Mouse (Mus musculus) natural killer cell, adult 2 months (primary cell): ENCODE data around the gene Pgm2l1.
"Not testable (repeated sequence)": the region's sequence is repeated elsewhere in the genome, so short reads cannot be mapped to it uniquely, and the experiment has no call there.

Source experiments
- DNase-seq, 2 experiments: peaks; one replicate each; pipeline ENCODE4 v3.0.0; 2022; ENCODE audit warnings: low spot score in 2 of 2

Pgm2l1 gene

DNA sequence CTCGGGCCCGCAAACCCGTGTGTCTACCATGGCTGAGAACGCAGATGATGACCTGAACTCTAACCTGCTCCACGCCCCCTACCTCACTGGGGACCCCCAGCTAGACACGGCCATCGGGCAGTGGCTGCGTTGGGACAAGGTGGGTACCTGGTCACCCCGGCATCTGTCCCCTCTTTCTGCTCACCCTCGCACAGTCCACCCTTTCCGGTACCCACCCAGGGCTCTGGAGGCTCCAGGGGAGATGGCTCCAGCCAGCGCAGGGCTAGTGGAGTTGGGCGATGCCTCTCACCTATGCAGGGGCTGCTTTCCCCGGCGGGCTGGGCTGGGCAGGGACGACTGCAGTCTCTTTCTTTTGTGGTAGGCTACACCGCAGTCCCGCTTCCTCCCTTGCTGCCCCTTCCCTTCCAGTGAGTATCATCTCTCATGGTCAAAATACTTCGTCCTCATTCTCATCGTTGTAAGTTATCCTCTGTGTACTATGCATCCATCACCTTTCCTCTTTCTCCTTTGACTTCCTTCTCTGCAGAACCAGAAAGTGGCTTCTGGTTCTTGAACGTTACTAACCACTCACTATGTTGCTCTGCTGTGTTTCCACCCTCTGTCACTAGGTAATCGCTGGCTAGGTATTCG is 817 bp downstream of the Pgm2l1 start:
- DNase-seq = peak in 1 of 2 experiments; percentile 39

DNA sequence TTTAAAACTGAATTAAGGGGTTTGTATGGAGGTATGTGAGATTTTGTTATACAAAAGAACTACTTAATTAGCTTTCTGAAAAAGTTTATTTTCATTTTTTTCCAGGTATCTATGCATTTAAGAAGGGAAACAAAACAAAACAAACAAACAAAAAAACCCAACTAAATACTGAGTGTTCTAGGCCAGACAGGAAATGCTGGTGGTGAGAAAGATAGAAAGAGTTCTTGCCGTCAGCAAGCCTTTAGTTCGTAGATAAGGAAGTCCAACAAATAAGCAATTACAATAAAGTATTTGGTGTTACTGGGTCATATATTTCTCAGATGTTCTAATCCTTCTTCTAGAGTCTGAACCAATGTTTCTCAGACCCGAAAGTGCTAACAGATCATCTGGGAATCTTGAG is 1.8 kb downstream of the Pgm2l1 start:
- DNase-seq = no peak

DNA sequence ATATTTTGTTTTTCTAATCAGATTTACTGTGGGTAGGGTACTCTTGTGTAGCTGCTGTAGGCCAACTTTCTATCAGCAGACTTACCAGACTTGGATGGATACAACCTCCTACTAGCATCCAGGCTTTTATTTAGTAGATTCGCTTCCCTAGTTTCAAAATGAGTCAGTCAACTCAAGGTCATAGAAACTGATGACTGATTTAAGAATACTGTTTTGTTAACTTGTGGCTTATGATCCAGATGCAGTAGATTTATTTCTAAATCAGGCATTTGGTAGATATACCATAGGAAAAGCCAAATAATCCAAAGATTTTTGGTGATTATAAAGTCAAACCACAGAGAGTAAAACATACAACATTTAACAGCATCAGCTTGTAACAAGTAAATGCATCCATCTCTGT is 3.5 kb downstream of the Pgm2l1 start:
- no peak for DNase-seq

DNA sequence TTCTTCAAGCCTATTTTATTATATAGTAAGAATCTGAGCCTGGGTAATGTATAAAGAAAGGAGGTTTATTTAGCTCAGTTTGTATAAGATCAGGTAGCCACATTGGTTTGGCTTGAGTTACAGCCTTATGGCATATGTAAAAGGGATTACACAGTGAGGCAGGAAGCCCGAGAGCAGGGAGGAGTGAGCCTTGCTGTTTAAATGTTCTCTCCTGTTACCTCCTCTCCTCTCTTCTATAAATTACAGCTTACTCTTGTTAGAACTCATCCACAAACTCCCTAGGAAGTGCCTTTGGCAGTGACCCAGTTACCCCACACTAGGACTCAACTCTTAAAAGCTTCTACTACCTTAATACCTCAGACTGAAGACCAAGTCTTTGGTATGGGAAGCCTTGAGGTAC is 4.5 kb downstream of the Pgm2l1 start:
- no peak for DNase-seq

DNA sequence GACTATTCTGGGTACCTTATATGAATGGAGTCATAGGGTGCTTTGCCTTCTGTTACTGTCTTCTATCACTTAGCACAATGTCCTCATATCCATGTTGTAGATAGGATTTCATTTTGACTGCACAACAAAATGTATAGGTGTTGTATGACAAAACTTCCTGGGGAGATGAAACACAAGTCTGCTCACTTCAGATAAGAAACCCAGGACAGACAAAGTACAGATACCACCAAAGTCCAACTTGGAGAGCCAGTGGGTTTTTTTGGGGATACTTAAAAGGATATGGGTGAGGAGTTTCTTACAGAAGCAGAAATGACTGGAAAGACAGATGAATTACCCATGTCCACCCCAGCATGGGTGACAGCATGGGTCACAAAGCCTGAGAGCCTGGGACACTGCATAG is 6.5 kb downstream of the Pgm2l1 start:
- DNase-seq = no peak

DNA sequence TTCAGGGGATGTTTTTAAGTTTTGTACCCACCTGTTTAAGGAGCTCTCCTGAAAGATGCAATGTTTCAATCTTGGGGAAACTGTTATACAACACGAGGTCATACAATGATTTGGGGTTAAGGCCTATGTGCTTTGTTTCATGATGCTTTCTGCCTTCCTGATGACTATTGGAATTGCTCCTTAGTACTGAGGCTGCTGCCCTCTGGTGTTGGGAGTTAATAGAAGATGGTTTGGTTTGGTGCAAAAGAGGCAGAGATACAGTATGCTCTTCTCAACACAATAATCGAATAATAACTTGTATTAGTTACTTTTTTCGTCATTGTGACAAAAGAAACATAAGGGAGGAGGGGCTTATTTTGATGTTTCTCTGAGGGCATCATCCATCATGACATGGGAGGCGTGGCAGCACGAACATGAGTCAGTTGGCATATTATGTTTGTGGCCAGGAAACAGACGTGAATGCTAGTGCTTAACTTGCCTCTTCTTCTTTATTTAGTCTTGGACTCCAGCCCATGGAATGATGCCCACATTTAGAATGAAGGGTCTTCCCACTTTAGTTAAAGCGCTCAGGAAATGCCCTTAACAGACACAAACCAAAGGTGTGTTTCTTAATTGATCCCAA is 7.2 kb downstream of the Pgm2l1 start:
- peak; percentile 18 to 37 for DNase-seq

DNA sequence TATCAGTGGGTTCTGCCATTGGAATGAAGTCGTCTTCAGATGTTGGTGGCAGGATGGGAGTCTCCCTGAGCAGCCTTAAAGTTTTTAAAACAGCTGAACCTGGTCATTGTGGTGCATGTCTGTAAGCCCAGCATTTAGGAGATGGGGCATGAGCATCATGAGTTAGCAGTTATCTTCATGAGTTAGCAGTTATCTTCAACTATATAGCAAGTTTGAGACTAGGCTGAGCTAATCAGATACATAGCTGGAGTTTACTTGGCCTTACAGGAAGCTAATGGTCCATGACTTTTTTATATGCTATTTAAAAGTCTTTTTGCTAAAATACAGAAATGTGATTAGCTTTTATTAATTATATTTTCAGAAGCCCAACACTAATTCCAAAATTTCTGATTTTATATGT is 11.1 kb downstream of the Pgm2l1 start:
- DNase-seq = no peak

DNA sequence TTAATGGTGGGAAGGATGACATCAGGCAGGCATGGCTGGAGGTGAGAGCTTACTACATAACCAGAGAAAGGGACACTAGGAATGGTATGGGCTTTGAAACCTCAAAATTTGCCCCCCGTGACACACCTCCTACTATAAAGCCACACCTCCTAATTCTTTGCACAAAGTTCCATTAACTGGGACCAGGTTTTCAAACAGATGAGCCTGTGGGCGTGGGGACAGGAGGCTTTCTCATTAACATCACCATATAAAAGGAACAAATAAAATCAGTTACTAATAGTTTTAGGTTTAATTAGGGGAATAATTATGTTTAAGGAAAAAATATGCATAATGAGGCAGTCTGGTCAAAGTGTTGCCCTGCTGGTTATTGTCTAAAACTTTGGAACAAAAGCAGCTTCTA is 13.4 kb downstream of the Pgm2l1 start:
- no peak for DNase-seq

DNA sequence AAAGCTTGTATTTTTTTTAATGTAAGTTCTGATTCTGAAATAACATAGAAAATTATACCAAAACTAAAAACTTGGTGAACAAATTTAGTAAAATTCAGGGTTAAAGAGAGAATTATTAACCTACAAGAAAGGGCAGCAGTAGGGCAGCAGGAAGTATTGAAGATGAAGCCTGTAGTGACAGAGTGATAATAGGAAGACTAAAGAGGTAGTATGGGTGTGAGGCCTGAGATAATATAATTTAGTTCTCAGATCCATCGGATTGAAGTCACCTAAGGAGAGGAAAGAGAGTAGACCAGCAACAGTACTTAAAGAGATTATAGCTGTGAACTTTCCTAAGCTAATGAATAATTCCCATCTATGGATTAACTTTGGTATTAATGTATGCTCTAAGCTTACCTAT is 15.8 kb downstream of the Pgm2l1 start:
- no peak for DNase-seq

DNA sequence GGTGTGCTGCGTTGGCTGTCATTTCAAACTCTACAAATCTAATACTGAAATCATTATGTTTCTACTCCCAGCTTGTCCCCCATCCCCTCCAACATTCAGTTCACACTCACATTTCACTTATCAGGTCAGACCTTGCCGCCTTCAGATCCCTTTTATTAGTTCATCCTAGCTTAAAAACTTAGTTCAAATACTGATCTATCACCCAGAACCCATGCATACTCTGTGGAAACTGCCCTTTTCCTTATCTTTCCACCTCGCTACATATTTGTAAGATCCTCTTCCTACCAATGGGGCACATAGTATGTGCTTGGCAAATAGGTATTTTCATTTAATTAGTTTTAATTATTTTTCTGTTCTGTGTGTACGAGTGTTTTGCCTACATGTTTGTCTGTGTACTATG is 17.0 kb downstream of the Pgm2l1 start:
- no peak for DNase-seq

DNA sequence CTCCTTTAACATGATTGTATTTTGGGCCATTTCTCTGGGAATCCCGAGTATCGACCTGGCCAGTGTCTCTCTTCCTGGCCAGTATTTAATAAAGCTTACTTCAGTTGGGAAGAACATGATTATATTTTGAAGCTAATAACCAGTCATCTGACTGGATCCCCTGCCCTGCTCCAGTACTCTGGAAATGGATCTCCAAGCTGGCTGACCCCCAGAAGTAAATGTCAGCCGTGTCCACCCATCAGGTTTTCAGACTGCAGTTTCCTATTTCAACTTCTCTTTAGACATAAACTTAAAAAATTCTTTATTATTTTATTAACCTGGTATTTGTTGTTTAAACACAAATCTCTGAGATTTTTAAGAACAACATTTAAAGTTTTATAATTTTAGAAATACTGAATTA is 18.0 kb downstream of the Pgm2l1 start:
- DNase-seq = no peak

DNA sequence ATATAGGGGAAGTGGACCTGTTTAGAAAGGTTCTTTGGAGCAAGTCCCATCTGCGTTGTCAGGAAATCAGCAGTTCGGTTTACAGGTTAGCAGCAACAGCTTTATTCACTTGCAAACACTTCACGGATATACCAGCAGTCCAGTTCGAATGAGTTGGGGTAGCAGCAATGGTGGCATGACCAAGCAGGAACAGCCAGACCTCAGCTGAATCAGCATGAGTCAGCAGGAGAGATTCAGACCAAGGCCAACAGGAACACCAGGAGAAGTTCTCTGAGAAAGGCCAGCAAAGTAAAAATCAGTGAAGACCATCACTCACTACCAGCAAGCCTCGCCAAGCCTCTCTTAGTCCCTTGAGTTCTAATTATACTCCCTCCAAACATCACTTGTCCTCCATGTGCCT is 23.5 kb downstream of the Pgm2l1 start:
- DNase-seq = no peak

DNA sequence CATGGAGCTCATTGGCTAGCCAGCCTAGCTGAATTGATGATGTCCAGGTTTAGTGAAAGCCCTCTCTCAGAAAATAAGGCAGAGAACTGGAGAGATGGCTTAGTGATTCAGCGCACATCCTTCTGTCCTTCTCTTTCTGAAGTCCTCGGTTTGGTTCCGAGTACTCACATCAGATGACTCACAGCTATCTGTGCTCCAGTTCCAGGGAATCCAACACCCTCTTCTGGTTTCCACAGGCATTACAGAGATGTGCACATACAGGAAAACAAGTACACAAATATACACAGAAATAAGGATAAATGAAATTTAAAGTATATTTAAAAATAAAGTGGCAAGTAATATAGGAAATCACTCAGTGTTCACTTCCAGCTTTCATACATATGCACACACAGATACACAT is 35.2 kb downstream of the Pgm2l1 start:
- no peak for DNase-seq

DNA sequence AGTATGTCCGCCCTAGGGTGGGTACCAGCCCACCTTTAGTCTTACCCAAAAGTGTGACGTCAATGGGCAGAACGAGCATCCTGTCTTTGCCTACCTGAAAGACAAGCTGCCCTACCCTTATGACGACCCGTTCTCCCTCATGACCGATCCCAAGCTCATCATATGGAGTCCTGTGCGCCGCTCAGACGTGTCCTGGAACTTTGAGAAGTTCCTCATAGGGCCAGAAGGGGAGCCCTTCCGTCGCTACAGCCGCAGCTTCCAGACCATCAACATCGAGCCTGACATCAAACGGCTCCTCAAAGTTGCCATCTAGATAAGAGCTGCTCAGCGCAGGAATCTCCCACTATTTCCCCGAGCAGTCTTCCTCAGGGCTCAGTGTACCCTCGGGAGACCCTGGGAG is 37.7 kb downstream of the Pgm2l1 start:
- not testable (repeated sequence) for DNase-seq

DNA sequence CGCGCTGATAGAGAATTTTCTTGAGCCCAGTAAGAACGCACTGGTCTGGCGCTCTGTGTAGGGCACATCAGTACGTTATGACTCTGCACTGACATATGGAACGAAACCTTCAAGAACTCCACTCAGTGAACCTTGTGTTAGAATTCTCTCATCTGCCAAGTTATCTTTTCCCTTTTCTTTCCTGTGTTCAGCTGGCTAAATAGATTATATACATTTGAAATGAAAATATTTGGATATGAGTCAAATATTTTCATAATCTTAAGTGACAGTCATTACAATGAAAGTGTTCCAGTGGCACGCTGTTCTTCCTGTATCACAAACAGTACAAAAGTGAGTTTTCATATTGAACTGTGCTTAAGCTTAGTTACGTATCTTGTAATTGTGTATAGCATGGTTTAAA is 45.2 kb downstream of the Pgm2l1 start:
- no peak for DNase-seq

DNA sequence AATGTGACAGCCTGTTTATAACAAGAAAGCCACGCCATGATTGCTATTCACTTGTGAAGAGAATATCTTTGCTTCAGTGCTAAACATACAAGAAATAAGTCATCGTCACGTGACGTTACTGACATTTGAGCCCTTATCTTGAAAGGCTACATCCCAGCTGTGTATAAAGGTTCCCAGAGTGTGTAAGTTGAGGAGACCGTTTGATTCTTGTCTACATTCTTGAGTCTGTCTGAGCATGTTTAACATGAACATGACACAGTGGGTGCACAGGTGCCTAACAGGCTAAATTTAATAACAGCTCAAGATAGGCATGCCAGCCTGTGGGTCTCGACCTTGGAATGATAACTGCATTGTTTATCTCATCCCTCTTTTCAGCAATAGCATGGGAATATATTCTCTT is 47.3 kb downstream of the Pgm2l1 start:
- no peak for DNase-seq

DNA sequence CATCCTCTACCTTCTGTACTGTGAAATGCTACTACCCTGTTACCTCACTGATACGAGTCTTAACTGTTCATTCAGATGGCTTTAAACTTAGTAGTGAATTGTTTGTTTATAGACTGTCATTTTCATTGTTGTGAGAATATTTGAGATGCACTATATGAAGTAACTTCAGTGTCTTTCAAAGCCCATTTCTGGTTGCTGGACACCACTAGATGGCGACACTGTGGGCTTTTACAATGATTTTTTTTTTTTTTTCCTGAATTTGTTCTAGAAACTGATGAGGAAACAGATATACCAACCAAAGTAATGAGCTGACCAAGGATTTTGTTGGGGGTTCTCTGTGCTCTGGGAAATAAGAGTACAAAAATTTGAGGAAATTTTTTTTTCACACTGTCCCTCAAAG is 49.2 kb downstream of the Pgm2l1 start:
- DNase-seq = no peak

DNA sequence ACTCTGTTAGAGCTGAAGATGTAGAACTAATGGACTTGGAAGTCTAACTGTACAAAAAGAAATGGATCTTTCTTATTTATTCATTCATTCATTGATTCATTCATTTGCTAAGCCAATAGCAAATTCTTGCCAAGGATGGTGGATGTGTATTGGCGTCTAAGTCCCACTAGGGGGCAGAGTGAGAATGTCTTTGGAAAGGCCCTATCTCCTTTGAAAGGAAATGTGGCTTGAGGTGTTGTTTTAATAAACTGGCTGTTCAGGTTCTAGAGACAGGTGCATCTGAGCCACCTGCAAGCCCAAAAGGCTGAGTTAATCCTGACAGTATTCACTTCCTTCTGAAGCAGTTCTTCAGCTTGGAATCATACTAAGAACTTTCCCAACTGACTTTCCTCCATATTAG is 52.6 kb downstream of the Pgm2l1 start:
- DNase-seq = peak in 1 of 2 experiments; percentile 18

DNA sequence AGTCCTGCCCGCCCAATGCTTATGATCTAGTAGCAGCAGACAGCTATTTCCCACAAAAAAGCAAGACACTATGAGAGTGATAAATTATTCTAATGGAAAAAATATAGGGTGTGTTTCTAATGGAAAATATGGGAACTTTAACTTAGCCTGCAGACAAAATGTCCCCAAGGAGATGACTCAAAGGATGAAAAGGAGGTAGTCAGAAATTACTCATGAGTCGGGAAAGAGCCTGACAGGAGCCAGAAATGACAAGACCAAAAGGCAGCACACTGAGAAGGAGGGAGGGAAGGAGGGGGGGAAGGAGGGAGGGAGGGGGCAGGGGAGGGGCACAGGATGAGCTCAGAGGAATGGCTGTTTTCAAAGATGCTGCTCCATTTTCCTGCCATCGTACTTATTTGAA is 54.4 kb downstream of the Pgm2l1 start:
- DNase-seq = no peak

DNA sequence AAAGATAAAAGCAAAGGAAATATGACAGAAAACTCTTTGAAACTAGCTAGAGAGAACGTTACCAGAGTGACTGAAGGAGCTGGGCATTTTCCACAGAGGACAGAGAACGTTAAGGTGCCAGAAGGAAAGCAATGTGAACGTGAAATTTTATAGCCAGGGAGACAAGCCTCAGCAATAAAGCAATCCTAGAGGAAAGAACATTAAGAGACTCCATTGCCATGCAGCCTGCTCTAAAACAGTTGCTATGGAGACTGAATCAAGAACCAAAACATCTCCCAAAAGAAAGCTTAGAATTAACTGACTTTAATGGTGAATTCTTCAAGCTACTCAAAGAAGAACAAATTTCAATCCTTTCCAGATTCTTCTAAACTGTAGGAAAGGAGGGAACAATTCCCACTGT is 56.1 kb downstream of the Pgm2l1 start:
- no peak for DNase-seq

DNA sequence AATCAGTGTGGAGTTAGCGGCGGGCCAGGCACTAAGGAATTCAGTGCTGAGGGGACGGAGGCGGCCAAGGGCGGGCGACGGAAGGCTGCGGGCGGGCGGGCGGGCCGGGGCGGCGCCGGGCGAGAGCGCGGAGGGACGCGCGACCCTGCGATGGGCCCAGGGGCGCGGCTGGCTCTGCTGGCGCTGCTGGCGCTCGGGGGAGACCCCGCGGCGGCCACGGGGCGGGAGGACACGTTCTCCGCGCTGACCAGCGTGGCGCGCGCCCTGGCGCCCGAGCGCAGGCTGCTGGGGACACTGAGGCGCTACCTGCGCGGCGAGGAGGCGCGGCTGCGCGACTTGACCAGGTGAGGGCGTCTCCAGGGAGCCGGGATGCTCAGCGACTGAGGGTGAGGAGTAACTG is 58.2 kb downstream of the Pgm2l1 start, which contains the start of gene P4ha3:
Gene P4ha3, plus strand, starts transcription at position 138 of the 400 bp plus-strand sequence.
- DNase-seq = no peak

DNA sequence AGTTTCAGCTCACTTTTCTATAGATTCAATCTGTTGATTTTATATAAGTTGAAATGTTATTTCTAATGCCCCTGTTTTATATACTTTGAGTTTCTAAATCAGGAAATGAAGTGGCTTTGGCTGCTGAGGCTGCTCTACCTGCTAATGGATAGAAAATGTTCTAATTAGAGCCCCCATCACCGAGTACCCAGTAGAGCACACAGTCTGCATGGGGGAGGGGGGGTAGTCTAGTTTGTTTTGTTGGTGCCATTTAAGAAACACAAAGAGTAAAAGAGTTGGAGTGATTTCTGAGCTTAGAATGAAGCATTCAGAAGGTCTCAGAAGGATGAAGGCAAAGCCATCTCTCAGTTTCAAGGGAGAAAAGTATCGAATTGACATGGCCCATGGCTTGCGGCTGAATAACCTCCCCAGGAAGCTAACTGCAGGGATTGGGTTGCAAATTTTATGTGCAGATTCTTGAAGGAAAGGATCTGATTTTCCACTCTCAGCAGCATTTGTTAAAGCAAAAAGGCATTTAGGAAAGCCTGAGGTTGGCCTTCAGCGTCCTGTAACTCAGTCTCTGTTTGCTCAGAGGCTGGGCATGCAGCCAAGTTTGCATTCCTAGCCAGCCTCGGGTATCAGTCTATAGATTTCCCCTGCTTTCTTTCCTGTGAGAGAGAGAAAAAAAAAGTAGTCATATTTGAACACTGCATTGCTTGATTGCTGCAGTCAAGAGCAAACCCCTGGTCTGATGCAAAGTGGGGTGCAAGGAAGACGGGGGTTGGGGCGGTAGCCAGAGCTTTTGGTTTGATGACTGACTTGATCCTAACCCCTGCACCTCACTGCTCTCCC is 60.8 kb downstream of the Pgm2l1 start:
- no peak for DNase-seq

DNA sequence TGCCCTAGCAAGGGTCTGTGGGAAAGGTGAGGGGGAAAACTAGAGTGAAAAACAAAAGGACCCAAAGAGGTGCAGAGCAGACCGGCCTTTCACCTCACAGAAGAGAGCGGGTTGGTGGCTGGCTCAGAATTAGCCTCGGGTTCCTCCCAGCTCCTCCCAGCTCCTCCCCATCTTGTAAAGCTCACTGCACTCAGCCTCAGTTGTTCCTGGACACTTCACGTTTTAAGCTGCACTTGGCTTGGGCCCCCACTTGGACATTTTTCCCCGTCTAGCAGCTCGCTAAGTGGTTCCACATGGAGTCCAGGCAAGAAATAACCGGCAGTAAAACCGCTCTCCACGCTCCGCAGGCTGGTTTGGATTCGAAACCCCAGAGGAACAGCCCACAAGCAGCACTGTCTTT is 61.4 kb downstream of the Pgm2l1 start:
- DNase-seq = no peak
